Comparison of ENCODE assay signal across 8 mouse cellular contexts in genomic region chr7:6918267-6918666, GRCm38 (mm10).
A peak's percentile ranks its signal among the peaks of the same experiment; 100 is the strongest.
DNase-seq lines count a peak whose midpoint lies in the region; ATAC-seq and TF ChIP-seq lines count a peak whose summit lies in the region.

No protein-coding gene starts in this region.

- H3K9me3 ChIP-seq in embryonic facial prominence, embryonic 15.5 days (replicated peaks), result no peaks in the 10 kb centered on the region
- H3K9me3 ChIP-seq in heart, embryonic 11.5 days (replicated peaks; ENCODE audit: control insufficient read depth, low read length), result no peaks in the 10 kb centered on the region
- no peaks in the 10 kb centered on the region for H3K9me3 ChIP-seq in kidney, embryonic 14.5 days (ENCODE audit: control insufficient read depth, low read length)
- H3K9me3 ChIP-seq in limb, embryonic 13.5 days, result no peaks in the 10 kb centered on the region
- no peaks in the 10 kb centered on the region for H3K9me3 ChIP-seq in midbrain, postnatal 0 days (ENCODE audit: low read length)
- H3K9me3 ChIP-seq in stomach, postnatal 0 days (ENCODE audit: control insufficient read depth, low read length), result no peaks in the 10 kb centered on the region

- H3K4me2 ChIP-seq in embryonic facial prominence, embryonic 15.5 days (replicated peaks), result no peak overlapping the region
- no peak overlapping the region; the same call in 1 of the 2 replicates for H3K4me2 ChIP-seq in heart, embryonic 11.5 days
- H3K4me2 ChIP-seq in kidney, embryonic 14.5 days (replicated peaks; ENCODE audit: low read depth, low read length), result no peak overlapping the region
- 0 out of 2 replicates have a peak overlapping the region, but pooled peaks have one; percentile 9 for H3K4me2 ChIP-seq in limb, embryonic 13.5 days (replicated peaks)
- no peak overlapping the region for H3K4me2 ChIP-seq in midbrain, postnatal 0 days (ENCODE audit: low read depth, low read length, poor library complexity, severe bottlenecking)
- no peak overlapping the region for H3K4me2 ChIP-seq in stomach, postnatal 0 days (replicated peaks; ENCODE audit: low read depth)

- WGBS in embryonic facial prominence, embryonic 15.5 days, result 13% methylated on average over 10 of the region's 10 CpGs
- WGBS in heart, embryonic 11.5 days (ENCODE audit: insufficient replicate concordance), result 13% methylated on average over 10 of the region's 10 CpGs
- 6% methylated on average over 10 of the region's 10 CpGs for WGBS in kidney, embryonic 14.5 days
- 10% methylated on average over 10 of the region's 10 CpGs for WGBS in limb, embryonic 13.5 days
- WGBS in midbrain, postnatal 0 days, result 7% methylated on average over 10 of the region's 10 CpGs
- WGBS in stomach, postnatal 0 days, result 9% methylated on average over 10 of the region's 10 CpGs

- H3K27me3 ChIP-seq in C2C12 (ENCODE audit: control insufficient read depth, insufficient read depth, insufficient read length), result no peaks in the 10 kb centered on the region
- no peaks in the 10 kb centered on the region for H3K27me3 ChIP-seq in embryonic facial prominence, embryonic 15.5 days
- H3K27me3 ChIP-seq in heart, embryonic 11.5 days (ENCODE audit: control insufficient read depth, insufficient read depth, low read length), result no peaks in the 10 kb centered on the region
- H3K27me3 ChIP-seq in kidney, embryonic 14.5 days (ENCODE audit: control insufficient read depth, insufficient read depth, low read length), result no peaks in the 10 kb centered on the region
- no peaks in the 10 kb centered on the region for H3K27me3 ChIP-seq in limb, embryonic 13.5 days
- no peaks in the 10 kb centered on the region for H3K27me3 ChIP-seq in midbrain, postnatal 0 days (ENCODE audit: insufficient read depth, low read length)
- no peaks in the 10 kb centered on the region for H3K27me3 ChIP-seq in stomach, postnatal 0 days (ENCODE audit: control insufficient read depth, insufficient read depth, low read length)

- H3K79me2 ChIP-seq in C2C12 (ENCODE audit: control insufficient read depth, insufficient read depth), result no peaks in the 10 kb centered on the region

- ATAC-seq in embryonic facial prominence, embryonic 15.5 days (ENCODE audit: insufficient number of reproducible peaks, low FRiP score, low TSS enrichment, low read depth), result peak; percentile 45; the same call in 1 of the 2 replicates
- ATAC-seq in heart, embryonic 11.5 days (replicated peaks; ENCODE audit: insufficient number of reproducible peaks, low FRiP score, low TSS enrichment), result 0 out of 2 replicates have a peak, but pooled peaks have one; percentile 19
- ATAC-seq in kidney, embryonic 14.5 days (ENCODE audit: low FRiP score, low TSS enrichment), result peak; percentile 63; the same call in 1 of the 2 replicates
- peak; percentile 72 for ATAC-seq in limb, embryonic 13.5 days (ENCODE audit: low FRiP score, low read depth)
- peak; percentile 61 for ATAC-seq in midbrain, postnatal 0 days (ENCODE audit: low FRiP score)
- peak; percentile 77 for ATAC-seq in stomach, postnatal 0 days (ENCODE audit: low FRiP score, low TSS enrichment)

- no peak for TF ChIP-seq EP300 in stomach, postnatal 0 days (optimal IDR thresholded peaks at IDR 0.05)

- DNase-seq in midbrain, postnatal 0 days (ENCODE audit: low spot score), result peak; percentile 92
- DNase-seq in stomach, postnatal 0 days (ENCODE audit: low spot score), result peak; percentile 84

- peak; percentile 43 for TF ChIP-seq CTCF in C2C12 (IDR thresholded peaks at IDR 0.05; ENCODE audit: control insufficient read depth, insufficient read depth, insufficient read length)
- TF ChIP-seq CTCF in bone marrow macrophage, adult 2 months (IDR thresholded peaks at IDR 0.05; ENCODE audit: low read depth, low read length), result peak; percentile 60
- TF ChIP-seq CTCF in midbrain, postnatal 0 days (IDR thresholded peaks at IDR 0.05), result peak; percentile 90
- peak; percentile 89 for TF ChIP-seq CTCF in stomach, postnatal 0 days (IDR thresholded peaks at IDR 0.05; ENCODE audit: low read depth)

- peak overlapping the region; percentile 1 for H3ac ChIP-seq in C2C12 (ENCODE audit: control insufficient read depth, insufficient read length, low read depth)

- H3K27ac ChIP-seq in bone marrow macrophage, adult 2 months (ENCODE audit: insufficient read depth, low read depth, low read length), result no peak overlapping the region
- H3K27ac ChIP-seq in embryonic facial prominence, embryonic 15.5 days (replicated peaks), result peak overlapping the region; percentile 53; the same call in 1 of the 2 replicates
- peak overlapping the region; percentile 24; the same call in 1 of the 2 replicates for H3K27ac ChIP-seq in heart, embryonic 11.5 days (ENCODE audit: low read depth, low read length)
- H3K27ac ChIP-seq in kidney, embryonic 14.5 days (ENCODE audit: low read depth, low read length), result no peak overlapping the region
- H3K27ac ChIP-seq in limb, embryonic 13.5 days, result peak overlapping the region; percentile 55
- 0 out of 2 replicates have a peak overlapping the region, but pooled peaks have one; percentile 45 for H3K27ac ChIP-seq in midbrain, postnatal 0 days (ENCODE audit: low read depth, low read length)
- H3K27ac ChIP-seq in stomach, postnatal 0 days (replicated peaks), result no peak overlapping the region

- TF ChIP-seq POLR2A in bone marrow macrophage, adult 2 months (IDR thresholded peaks at IDR 0.05; ENCODE audit: borderline replicate concordance, low read depth, low read length), result no peak

- H3K4me3 ChIP-seq in C2C12 (ENCODE audit: insufficient read depth, poor library complexity, severe bottlenecking), result no peak overlapping the region
- H3K4me3 ChIP-seq in bone marrow macrophage, adult 2 months (ENCODE audit: insufficient read depth, low read length), result no peak overlapping the region
- no peak overlapping the region for H3K4me3 ChIP-seq in embryonic facial prominence, embryonic 15.5 days (replicated peaks)
- H3K4me3 ChIP-seq in heart, embryonic 11.5 days (ENCODE audit: low read depth, low read length), result no peak overlapping the region
- H3K4me3 ChIP-seq in kidney, embryonic 14.5 days (ENCODE audit: low read length), result no peak overlapping the region
- no peak overlapping the region for H3K4me3 ChIP-seq in limb, embryonic 13.5 days
- no peak overlapping the region for H3K4me3 ChIP-seq in midbrain, postnatal 0 days (ENCODE audit: low read depth, low read length)
- H3K4me3 ChIP-seq in stomach, postnatal 0 days (ENCODE audit: low read depth, low read length), result no peak overlapping the region

- H3K4me1 ChIP-seq in bone marrow macrophage, adult 2 months (ENCODE audit: control insufficient read depth, insufficient read depth, low read length), result no peaks in the 10 kb centered on the region
- H3K4me1 ChIP-seq in embryonic facial prominence, embryonic 15.5 days, result peaks cover 21% of the 10 kb centered on the region
- H3K4me1 ChIP-seq in heart, embryonic 11.5 days (ENCODE audit: control insufficient read depth, insufficient read depth, low read length), result peaks cover 15% of the 10 kb centered on the region
- H3K4me1 ChIP-seq in kidney, embryonic 14.5 days (ENCODE audit: control insufficient read depth, insufficient read depth, low read length), result peaks cover 21% of the 10 kb centered on the region
- H3K4me1 ChIP-seq in limb, embryonic 13.5 days, result peaks cover 34% of the 10 kb centered on the region
- H3K4me1 ChIP-seq in midbrain, postnatal 0 days (ENCODE audit: insufficient read depth, low read length), result peaks cover 6% of the 10 kb centered on the region; the same call in 1 of the 2 replicates
- H3K4me1 ChIP-seq in stomach, postnatal 0 days (replicated peaks; ENCODE audit: control insufficient read depth, insufficient read depth), result no peaks in the 10 kb centered on the region

- no peaks in the 10 kb centered on the region for H3K36me3 ChIP-seq in C2C12 (ENCODE audit: control insufficient read depth, insufficient read depth)
- H3K36me3 ChIP-seq in embryonic facial prominence, embryonic 15.5 days, result no peaks in the 10 kb centered on the region
- no peaks in the 10 kb centered on the region for H3K36me3 ChIP-seq in heart, embryonic 11.5 days (ENCODE audit: control insufficient read depth, insufficient read depth, low read length)
- H3K36me3 ChIP-seq in kidney, embryonic 14.5 days (ENCODE audit: control insufficient read depth, insufficient read depth, low read length), result no peaks in the 10 kb centered on the region
- no peaks in the 10 kb centered on the region for H3K36me3 ChIP-seq in limb, embryonic 13.5 days
- H3K36me3 ChIP-seq in midbrain, postnatal 0 days (ENCODE audit: insufficient read depth, low read length), result no peaks in the 10 kb centered on the region
- H3K36me3 ChIP-seq in stomach, postnatal 0 days (ENCODE audit: control insufficient read depth, insufficient read depth, low read length), result no peaks in the 10 kb centered on the region

- no peak overlapping the region for H3K9ac ChIP-seq in embryonic facial prominence, embryonic 15.5 days
- no peak overlapping the region for H3K9ac ChIP-seq in heart, embryonic 11.5 days (ENCODE audit: low read depth, low read length)
- no peak overlapping the region for H3K9ac ChIP-seq in kidney, embryonic 14.5 days (ENCODE audit: low read depth, low read length)
- no peak overlapping the region for H3K9ac ChIP-seq in limb, embryonic 13.5 days
- H3K9ac ChIP-seq in midbrain, postnatal 0 days (replicated peaks; ENCODE audit: low read length, poor library complexity, severe bottlenecking), result no peak overlapping the region
- no peak overlapping the region for H3K9ac ChIP-seq in stomach, postnatal 0 days (ENCODE audit: low read length)

- H3K79me3 ChIP-seq in C2C12 (ENCODE audit: low read depth), result no peaks in the 10 kb centered on the region

TF ChIP-seq in C2C12, 6 proteins besides CTCF, POLR2A, EP300 and RAD21:
- TF ChIP-seq MAX (IDR thresholded peaks at IDR 0.05), result no peak
- TF ChIP-seq MYOD1 (IDR thresholded peaks at IDR 0.05; ENCODE audit: control insufficient read depth, insufficient read length, low read depth), result no peak
- no peak for TF ChIP-seq MYOG (IDR thresholded peaks at IDR 0.05; ENCODE audit: control insufficient read depth, extremely low read depth, insufficient read length)
- no peak for TF ChIP-seq FOSL1 (IDR thresholded peaks at IDR 0.05; ENCODE audit: insufficient read depth, low read length, poor library complexity, severe bottlenecking)
- no peak for TF ChIP-seq CEBPB (IDR thresholded peaks at IDR 0.05; ENCODE audit: low read depth)
- no peak for TF ChIP-seq USF1 (IDR thresholded peaks at IDR 0.05; ENCODE audit: low read depth)
TF ChIP-seq in C2C12: peak in this region for 0.

Comparison
In these comparisons a context has a peak if more than half of its experiments do, and no peak if none do; other contexts are left out.
1. H3K27ac ChIP-seq: peak in embryonic facial prominence, embryonic 15.5 days (single experiment), heart, embryonic 11.5 days (single experiment), limb, embryonic 13.5 days (single experiment) and midbrain, postnatal 0 days (single experiment); none in bone marrow macrophage, adult 2 months (single experiment), kidney, embryonic 14.5 days (single experiment) and stomach, postnatal 0 days (single experiment).
2. ATAC-seq: peak in every context shown above with its lines; median percentile 77 in stomach, postnatal 0 days; 72 in limb, embryonic 13.5 days; 63 in kidney, embryonic 14.5 days; 61 in midbrain, postnatal 0 days; 45 in embryonic facial prominence, embryonic 15.5 days; 19 in heart, embryonic 11.5 days.
3. Peak in every context shown above with its lines, with median percentiles within 50 percentile points of each other: CTCF ChIP-seq.